Mouse (Mus musculus) pancreas, adult 10 weeks (tissue): ENCODE data around the gene Gm21773. TPM values are rescaled to one million over a fixed set of nuclear protein-coding genes. Genes with fewer than 3 reads are reported as not detected.

Source experiments
- polyA plus RNA-seq: library from polyadenylated mRNA; stranded (reverse); fragments of 350-450 nt; fragmentation: Illumina TruSeq; extraction: RNeasy Lipid Tissue Mini Kit (QIAGEN cat#74804); gene quantifications from one replicate; pipeline ENCODE4 v1.2.3, GENCODE M21; 2015; ENCODE audit warnings: low read depth, low replicate concordance; ENCODE audit not compliant: insufficient read depth

The Gm21773 gene
- polyA plus RNA-seq, result not detected

DNA sequence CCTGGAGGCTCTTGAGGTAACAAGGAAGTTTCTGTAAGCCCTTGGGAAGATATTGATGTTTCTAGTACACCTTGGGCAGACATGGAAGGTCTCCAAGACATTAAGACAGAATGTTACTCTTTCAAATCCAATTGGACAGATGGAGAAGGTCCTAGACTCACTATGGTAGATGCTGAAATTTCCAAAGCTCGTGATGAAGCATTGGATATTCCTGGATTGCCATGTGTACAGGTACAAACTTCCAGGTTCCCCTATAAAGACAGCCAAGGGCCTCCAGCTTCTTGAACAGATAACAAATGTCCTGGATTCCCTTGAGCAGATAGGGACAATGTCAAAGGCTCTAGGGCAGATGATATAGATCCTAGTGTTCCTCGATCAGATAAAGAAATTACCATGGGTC is at the start of gene Gm21773:
Gene Gm21773 (minus strand): TSS at position 101 of the 400 bp plus-strand sequence.

